Mouse (Mus musculus): ENCODE measurements around the gene 5330417C22Rik. TPM values are rescaled to one million over a fixed set of nuclear protein-coding genes. Genes with fewer than 3 reads are reported as not detected.

Gene 5330417C22Rik
- polyA plus RNA-seq, 1 experiment from 2014 or later: 4.1 TPM

DNA sequence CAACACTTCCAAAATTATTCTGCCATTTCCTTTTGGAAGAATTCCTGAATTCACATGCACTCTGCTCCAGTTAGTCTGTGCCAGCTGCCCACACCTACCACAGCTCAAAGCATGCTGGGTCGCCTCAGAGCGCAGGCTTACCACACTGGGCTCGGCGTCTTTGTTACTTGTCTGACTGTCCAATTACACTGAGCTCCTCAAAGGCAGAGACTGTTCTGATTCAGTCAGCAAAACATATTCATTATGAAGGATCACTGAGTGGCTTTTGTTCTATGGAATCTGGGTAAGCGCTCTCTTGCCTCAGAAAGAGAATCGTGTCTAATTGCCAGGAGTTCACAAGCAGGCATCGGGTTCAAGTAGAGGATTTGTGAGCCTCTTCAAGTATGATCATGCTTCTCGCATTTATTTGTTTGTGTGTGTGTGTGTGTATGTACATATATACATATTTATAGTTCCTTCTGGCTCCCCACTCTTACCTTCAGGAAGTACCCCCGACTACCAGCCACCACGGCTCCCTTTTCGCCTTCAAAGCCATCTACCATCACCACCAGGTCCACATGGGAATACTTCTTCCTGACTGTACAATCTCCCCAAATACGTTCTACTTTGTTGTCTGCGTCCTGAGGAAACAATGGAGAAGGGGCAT is 103.7 kb downstream of the 5330417C22Rik start:
- H3K4me1 ChIP-seq: no peaks in the 10 kb centered on the region
- no peaks in the 10 kb centered on the region for H3K9me3 ChIP-seq (replicated peaks)
- H3K4me2 ChIP-seq (replicated peaks): no peak overlapping the region
- H3K27ac ChIP-seq (replicated peaks): no peak overlapping the region
- no peak overlapping the region for H3K9ac ChIP-seq
- ATAC-seq (ENCODE audit: insufficient number of reproducible peaks, low FRiP score, low TSS enrichment, low read depth): no peak
- H3K4me3 ChIP-seq (replicated peaks): no peak overlapping the region
- WGBS: 81% methylated on average over 13 of the region's 13 CpGs
- peaks cover 94% of the 10 kb centered on the region for H3K36me3 ChIP-seq
- no peaks in the 10 kb centered on the region for H3K27me3 ChIP-seq

DNA sequence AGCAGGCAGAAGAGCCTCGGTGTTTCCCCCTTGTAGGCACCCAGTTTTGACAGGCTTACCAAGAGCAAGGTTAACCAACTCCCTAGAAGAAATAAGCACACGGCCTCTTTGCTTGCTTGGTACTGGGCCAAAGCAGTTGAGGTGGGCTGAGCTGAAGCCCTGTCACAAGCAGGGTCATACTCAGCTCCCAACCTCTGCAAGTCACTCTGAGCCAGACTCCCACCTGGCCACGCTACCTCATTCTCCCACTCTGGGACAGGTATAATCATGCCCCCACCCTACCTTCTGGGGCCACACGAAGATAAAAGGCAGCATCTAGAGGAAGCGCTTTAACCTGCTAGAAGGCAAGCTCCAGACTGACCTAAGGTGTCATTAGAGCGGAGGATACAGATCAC is 110.7 kb downstream of the 5330417C22Rik start:
- H3K27ac ChIP-seq (replicated peaks): peak overlapping the region; percentile 77
- no peaks in the 10 kb centered on the region for H3K27me3 ChIP-seq
- peaks cover 33% of the 10 kb centered on the region for H3K4me1 ChIP-seq
- WGBS: 72% methylated on average over 6 of the region's 6 CpGs
- no peak overlapping the region for H3K4me3 ChIP-seq (replicated peaks)
- no peak for ATAC-seq (ENCODE audit: insufficient number of reproducible peaks, low FRiP score, low TSS enrichment, low read depth)
- H3K9ac ChIP-seq: no peak overlapping the region
- peaks cover 50% of the 10 kb centered on the region for H3K36me3 ChIP-seq
- H3K9me3 ChIP-seq (replicated peaks): no peaks in the 10 kb centered on the region
- H3K4me2 ChIP-seq (replicated peaks): no peak overlapping the region

DNA sequence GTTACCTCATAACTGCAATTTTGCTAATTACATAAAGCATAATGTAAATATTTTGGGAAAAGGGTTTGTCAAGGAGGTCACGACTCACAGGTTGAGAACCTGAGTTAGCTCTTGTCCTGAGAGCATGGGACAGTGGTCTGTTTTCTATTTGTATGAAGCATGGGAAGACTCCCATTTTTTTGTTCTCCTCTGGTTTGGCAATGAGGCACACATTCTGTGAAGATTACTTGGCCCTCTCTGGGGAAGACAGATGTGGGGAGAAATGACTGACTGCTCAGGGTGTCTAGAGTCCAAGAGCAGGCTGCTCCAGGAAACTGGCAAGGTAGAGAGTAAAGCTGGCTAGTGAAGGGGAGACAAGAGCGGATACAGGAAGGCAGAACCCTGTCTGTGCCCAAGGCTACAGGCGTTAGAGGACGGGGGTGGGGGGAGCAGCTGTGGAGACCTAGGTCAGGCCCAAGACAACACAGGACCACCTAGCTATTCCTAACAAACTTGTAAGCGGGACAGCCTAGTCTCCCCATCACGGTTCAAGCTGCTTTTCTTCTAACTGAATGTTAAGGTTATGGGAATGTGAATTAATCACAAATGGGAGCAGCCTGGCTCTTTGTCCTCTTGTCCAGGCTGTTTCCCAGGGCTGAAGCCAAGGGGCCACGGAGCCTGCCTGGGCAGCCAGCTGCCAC is 111.3 kb downstream of the 5330417C22Rik start:
- H3K4me2 ChIP-seq (replicated peaks): no peak overlapping the region
- peaks cover 33% of the 10 kb centered on the region for H3K4me1 ChIP-seq
- peak overlapping the region; percentile 77 for H3K27ac ChIP-seq (replicated peaks)
- H3K4me3 ChIP-seq (replicated peaks): no peak overlapping the region
- H3K9me3 ChIP-seq (replicated peaks): no peaks in the 10 kb centered on the region
- H3K36me3 ChIP-seq: peaks cover 48% of the 10 kb centered on the region
- H3K27me3 ChIP-seq: no peaks in the 10 kb centered on the region
- 60% methylated on average over 7 of the region's 7 CpGs for WGBS
- no peak for ATAC-seq (ENCODE audit: insufficient number of reproducible peaks, low FRiP score, low TSS enrichment, low read depth)
- no peak overlapping the region for H3K9ac ChIP-seq

DNA sequence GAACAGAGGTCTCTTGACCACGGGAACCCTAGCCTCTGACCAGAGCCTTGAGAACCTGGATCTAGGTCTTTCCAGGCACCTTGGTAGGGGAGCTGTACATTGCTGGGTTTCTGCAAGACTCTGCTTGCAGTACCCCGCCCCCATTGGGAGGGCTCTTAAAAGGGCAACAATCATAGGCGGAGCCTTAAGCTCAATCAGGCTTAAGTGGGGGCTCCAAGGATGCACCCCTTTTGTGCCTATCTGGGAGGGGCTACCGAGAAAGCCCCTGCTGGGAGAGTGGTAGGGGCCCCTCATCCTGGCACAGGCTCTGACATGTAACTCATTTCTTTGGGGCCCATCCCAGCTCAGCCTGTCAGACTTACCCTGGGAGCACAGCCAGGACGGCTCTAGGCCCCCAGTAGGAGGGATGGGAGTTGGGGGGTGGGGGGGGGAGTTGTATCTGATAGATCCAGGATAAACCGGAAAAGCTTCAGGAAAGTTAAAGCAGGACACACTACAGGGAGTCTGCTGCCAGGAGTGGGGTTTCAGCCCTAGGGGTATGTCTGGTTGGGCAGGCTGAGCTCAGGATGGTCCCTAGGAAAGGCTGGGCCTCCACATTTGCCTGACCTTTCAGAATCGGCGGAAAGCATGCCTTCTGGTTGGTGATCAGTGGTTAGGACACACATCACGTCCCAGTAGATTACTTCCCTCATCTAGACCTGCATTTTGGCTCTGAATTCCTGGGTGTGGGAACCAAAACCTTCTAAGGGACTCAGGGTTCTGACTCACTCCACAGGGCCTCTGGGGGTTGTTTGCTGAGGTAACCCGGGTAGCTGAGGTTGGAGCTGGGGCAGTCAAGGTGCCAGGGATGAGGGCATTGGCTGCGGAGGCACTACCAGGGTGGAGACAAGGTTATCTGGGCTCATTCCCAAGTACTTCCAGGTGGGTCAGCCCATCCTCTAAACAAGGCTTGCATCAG is 112.2 kb downstream of the 5330417C22Rik start:
- Histone ChIP-seq H3K9me3 (replicated peaks) (no peaks in the 10 kb centered on the region), H3K36me3 (peaks cover 39% of the 10 kb centered on the region), H3K4me3 (replicated peaks) (0 out of 2 replicates have a peak overlapping the region, but pooled peaks have one; percentile 16), H3K4me2 (replicated peaks) (peak overlapping the region; percentile 44), H3K27ac (replicated peaks) (peak overlapping the region; percentile 77), H3K9ac (no peak overlapping the region), H3K4me1 (peaks cover 33% of the 10 kb centered on the region), H3K27me3 (no peaks in the 10 kb centered on the region)
- WGBS: 13% methylated on average over 11 of the region's 11 CpGs
- peak; percentile 75 for ATAC-seq (ENCODE audit: insufficient number of reproducible peaks, low FRiP score, low TSS enrichment, low read depth)

DNA sequence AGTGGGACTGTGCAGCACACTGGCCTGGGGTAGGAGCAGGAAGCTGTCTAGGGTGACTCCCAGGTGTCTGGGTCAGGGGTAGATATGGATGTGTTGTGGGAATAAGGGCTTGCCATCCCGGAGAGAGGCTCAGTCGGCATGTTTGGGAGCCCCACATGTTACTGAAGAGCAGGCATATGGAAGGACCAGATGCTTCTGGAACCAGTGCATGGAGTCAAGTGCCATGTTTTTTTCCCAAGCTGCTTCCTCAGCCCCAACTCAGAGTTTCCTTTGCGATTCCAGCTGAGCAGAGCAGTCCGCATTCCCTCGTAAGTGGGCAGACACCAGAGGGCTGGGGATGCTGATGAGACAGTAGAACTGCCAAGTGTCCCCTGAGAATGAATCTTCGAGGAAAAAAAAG is 113.3 kb downstream of the 5330417C22Rik start:
- no peak overlapping the region for H3K4me2 ChIP-seq (replicated peaks)
- H3K27me3 ChIP-seq: no peaks in the 10 kb centered on the region
- no peaks in the 10 kb centered on the region for H3K9me3 ChIP-seq (replicated peaks)
- no peak overlapping the region for H3K4me3 ChIP-seq (replicated peaks)
- H3K27ac ChIP-seq (replicated peaks): peak overlapping the region; percentile 73; the same call in 1 of the 2 replicates
- H3K9ac ChIP-seq: no peak overlapping the region
- H3K36me3 ChIP-seq: peaks cover 27% of the 10 kb centered on the region
- H3K4me1 ChIP-seq: peaks cover 33% of the 10 kb centered on the region
- ATAC-seq (ENCODE audit: insufficient number of reproducible peaks, low FRiP score, low TSS enrichment, low read depth): no peak
- 29% methylated on average over 6 of the region's 6 CpGs for WGBS

DNA sequence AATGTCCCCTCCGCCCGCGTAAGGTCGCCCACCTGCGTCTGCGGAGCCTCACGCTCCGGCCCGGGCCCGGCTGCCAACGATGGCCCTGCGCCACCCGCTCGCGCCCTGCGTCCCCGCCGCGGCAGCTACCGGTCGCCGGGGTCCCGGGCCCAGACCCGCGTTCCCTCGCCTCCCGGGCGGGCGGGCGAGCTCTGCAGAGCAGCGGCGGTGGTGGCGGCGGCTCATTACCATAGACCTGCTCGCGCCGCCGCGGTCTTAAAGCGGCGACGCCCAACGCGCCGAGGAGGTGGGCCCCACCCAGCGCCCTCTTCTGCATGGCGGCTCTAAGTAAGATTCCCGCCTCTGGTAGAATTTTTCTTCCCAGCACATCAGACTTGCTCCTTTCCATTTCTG is 120.5 kb downstream of the 5330417C22Rik start:
- under 1% methylated on average over 48 of the region's 48 CpGs for WGBS
- H3K36me3 ChIP-seq: peaks cover 20% of the 10 kb centered on the region
- H3K4me1 ChIP-seq: peaks cover 23% of the 10 kb centered on the region
- peak overlapping the region; percentile 70 for H3K4me3 ChIP-seq (replicated peaks)
- H3K27ac ChIP-seq (replicated peaks): peak overlapping the region; percentile 49
- peak overlapping the region; percentile 62 for H3K9ac ChIP-seq
- H3K9me3 ChIP-seq (replicated peaks): 0 out of 2 replicates have a peak, but pooled peaks cover 13% of the 10 kb centered on the region
- peaks cover 8% of the 10 kb centered on the region; the same call in 1 of the 2 replicates for H3K27me3 ChIP-seq
- ATAC-seq (ENCODE audit: insufficient number of reproducible peaks, low FRiP score, low TSS enrichment, low read depth): peak; percentile 84
- peak overlapping the region; percentile 98 for H3K4me2 ChIP-seq (replicated peaks)

DNA sequence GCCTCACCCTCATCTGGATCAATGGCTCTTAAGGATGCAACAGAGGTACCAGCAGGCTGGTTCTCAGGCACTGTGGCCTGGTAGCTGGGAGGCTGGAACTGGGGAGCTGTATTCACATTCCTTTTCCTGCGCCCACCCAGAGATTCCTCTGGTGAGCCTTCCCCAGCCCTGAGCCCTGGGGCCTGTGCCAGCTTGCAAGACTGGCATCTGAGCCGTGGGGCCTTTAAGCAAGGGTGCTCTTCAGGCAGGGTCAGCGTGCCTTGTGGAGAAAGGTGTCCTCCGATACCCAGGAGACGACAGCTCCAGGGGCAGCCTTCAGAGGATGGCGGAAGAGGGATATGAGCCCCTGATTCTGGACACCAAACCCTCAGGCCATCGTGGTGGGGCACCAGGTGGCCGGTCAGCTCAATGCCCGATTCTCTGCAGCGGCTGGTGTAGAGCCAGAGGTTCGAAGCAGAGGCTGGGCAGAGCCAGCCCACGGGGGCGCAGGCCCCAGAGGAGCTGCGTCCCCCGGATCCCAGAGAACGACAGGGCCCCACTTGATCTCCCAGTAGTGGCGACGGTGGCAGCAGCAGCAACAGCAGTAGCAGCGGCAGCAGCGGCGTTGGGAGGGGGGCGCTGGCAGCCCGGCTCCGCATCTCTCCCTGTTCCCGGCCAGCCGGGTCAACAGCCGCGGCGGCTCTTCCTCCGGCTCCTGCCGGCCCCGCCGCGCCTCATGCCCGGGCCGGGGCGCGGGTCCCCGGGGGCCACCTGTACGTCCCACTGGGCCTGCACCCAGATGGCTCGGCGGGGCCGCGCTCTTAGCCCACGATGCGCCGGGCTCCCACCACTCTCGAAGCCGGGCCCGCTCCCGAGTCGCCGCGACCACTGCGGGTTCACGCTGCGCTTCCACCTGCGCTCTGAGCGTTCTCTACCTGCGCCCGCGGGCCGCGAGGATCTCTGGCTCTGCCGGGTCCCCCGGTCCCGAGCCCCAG is 121.2 kb downstream of the 5330417C22Rik start, which contains the start of gene Celsr2:
Gene Celsr2 (minus strand): TSS at position 696 of the 974 bp plus-strand sequence.
- Histone ChIP-seq H3K9ac (peak within 1 kb of the TSS; percentile 62), H3K4me3 (replicated peaks) (peak within 1 kb of the TSS; percentile 70), H3K27ac (replicated peaks) (peak within 1 kb of the TSS; percentile 49), H3K4me2 (replicated peaks) (peak within 1 kb of the TSS; percentile 98), H3K9me3 (replicated peaks) (0 out of 2 replicates have a peak, but pooled peaks cover 13% of the 10 kb centered on the region), H3K4me1 (peaks cover 30% of the 10 kb centered on the region), H3K36me3 (peaks cover 20% of the 10 kb centered on the region), H3K27me3 (peaks cover 8% of the 10 kb centered on the region; the same call in 1 of the 2 replicates)
- 5% methylated on average over 62 of the region's 67 CpGs for WGBS
- ATAC-seq (ENCODE audit: insufficient number of reproducible peaks, low FRiP score, low TSS enrichment, low read depth): no peak

DNA sequence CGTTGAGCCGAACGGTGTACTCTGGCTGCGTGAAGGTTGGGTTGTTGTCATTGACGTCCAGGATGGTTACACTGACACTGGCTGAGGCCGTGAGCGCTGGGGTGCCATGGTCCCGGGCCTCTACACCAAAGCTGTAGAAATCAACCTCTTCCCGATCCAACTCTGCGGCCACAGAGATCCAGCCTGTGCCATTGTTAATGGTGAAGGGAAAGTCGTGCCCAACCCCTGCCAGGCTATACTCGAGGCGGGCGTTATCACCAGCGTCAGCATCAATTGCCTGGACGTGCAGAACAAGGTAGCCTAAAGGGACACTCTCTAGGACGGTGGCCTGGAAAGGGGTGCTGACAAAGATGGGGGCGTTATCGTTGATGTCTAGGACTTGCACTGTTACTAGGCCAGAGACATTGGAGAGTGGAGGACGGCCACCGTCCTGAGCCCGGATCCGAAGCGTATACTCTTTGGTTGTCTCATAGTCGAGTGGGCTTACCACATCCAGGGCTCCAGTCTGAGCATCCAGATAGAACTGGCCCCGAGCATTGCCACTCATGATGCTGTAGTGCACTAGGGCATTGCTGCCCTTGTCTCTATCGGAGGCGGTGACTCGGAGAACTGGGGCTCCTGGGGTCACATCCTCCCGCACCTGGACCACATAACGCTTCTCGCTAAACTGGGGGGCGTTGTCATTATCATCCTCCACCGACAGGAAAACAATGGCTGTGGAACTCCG is 122.5 kb downstream of the 5330417C22Rik start:
- Histone ChIP-seq H3K4me2 (replicated peaks) (no peak overlapping the region), H3K36me3 (peaks cover 20% of the 10 kb centered on the region), H3K27me3 (peaks cover 8% of the 10 kb centered on the region; the same call in 1 of the 2 replicates), H3K9ac (no peak overlapping the region), H3K4me3 (replicated peaks) (no peak overlapping the region), H3K4me1 (peaks cover 34% of the 10 kb centered on the region), H3K27ac (replicated peaks) (no peak overlapping the region), H3K9me3 (replicated peaks) (0 out of 2 replicates have a peak, but pooled peaks cover 13% of the 10 kb centered on the region)
- WGBS: 96% methylated on average over 35 of the region's 35 CpGs
- no peak for ATAC-seq (ENCODE audit: insufficient number of reproducible peaks, low FRiP score, low TSS enrichment, low read depth)

DNA sequence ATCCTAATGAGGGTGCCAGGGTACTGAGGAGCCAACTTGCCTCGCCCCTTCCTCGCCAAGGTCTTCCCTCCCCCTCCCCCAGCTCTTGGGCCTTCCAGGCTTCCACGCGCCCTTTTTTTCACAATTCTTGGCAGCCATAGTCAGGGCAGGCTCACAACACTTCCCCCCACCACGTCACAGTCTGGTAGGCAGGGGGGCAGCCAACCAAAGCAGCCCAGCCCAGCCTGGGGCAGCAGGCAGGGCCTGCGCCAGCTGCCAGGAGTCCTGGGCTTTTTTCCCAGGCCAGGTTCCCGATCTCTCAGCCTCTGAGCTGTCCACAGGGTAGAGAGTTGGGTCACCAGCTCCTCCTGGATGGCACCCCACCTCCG is 124.6 kb downstream of the 5330417C22Rik start:
- no peak for ATAC-seq (ENCODE audit: insufficient number of reproducible peaks, low FRiP score, low TSS enrichment, low read depth)
- WGBS: 50% methylated on average over 8 of the region's 8 CpGs

More for the DNA sequence above, 124.6 kb downstream of the 5330417C22Rik start:
- Histone ChIP-seq H3K9me3 (replicated peaks) (0 out of 2 replicates have a peak, but pooled peaks cover 13% of the 10 kb centered on the region), H3K9ac (peak overlapping the region; percentile 21), H3K4me1 (peaks cover 35% of the 10 kb centered on the region), H3K4me3 (replicated peaks) (peak overlapping the region; percentile 22), H3K4me2 (replicated peaks) (peak overlapping the region; percentile 41), H3K36me3 (peaks cover 23% of the 10 kb centered on the region), H3K27me3 (peaks cover 7% of the 10 kb centered on the region; the same call in 1 of the 2 replicates), H3K27ac (replicated peaks) (no peak overlapping the region; the same call in 1 of the 2 replicates)

Data from embryonic facial prominence, embryonic 15.5 days (tissue).